Mouse (Mus musculus): ENCODE results near the gene Sfxn5. TPM values are rescaled to one million over a fixed set of nuclear protein-coding genes. Genes with fewer than 3 reads are reported as not detected.

Gene Sfxn5
- total and polyA plus RNA-seq, 2 experiments from 2014 or later: 108 to 151 TPM

GRCm38 (mm10) chr6:85193381-85194318, 139.6 kb downstream of the Sfxn5 start:
- no peak overlapping the region for H3K27ac ChIP-seq
- no peaks in the 10 kb centered on the region for H3K9me3 ChIP-seq (ENCODE audit: low read length)
- DNase-seq (ENCODE audit: low spot score) (peak; percentile 50), ATAC-seq (peak; percentile 45; the same call in 1 of the 2 replicates)
- no peak for TF ChIP-seq CTCF (IDR thresholded peaks at IDR 0.05; ENCODE audit: low read depth)
- peaks cover 53% of the 10 kb centered on the region for H3K27me3 ChIP-seq (ENCODE audit: insufficient read depth, low read length)
- H3K36me3 ChIP-seq (ENCODE audit: insufficient read depth, low read length): no peaks in the 10 kb centered on the region
- no peaks in the 10 kb centered on the region for H3K4me1 ChIP-seq (ENCODE audit: insufficient read depth, low read length)
- no peak overlapping the region for H3K9ac ChIP-seq (replicated peaks; ENCODE audit: low read length)
- 5% methylated on average over 28 of the region's 29 CpGs for WGBS
- H3K4me2 ChIP-seq (ENCODE audit: low read depth, low read length): no peak overlapping the region
- H3K4me3 ChIP-seq (ENCODE audit: low read length): 0 out of 2 replicates have a peak overlapping the region, but pooled peaks have one; percentile 7

GRCm38 (mm10) chr6:85191751-85192440, 141.3 kb downstream of the Sfxn5 start:
- Histone ChIP-seq H3K36me3 (ENCODE audit: insufficient read depth, low read length) (no peaks in the 10 kb centered on the region), H3K27me3 (ENCODE audit: insufficient read depth, low read length) (peaks cover 62% of the 10 kb centered on the region), H3K4me2 (ENCODE audit: low read depth, low read length) (no peak overlapping the region), H3K9me3 (ENCODE audit: low read length) (no peaks in the 10 kb centered on the region), H3K27ac (no peak overlapping the region), H3K4me3 (ENCODE audit: low read length) (no peak overlapping the region), H3K4me1 (ENCODE audit: insufficient read depth, low read length) (peaks cover 11% of the 10 kb centered on the region), H3K9ac (replicated peaks; ENCODE audit: low read length) (no peak overlapping the region)
- no peak for TF ChIP-seq CTCF (IDR thresholded peaks at IDR 0.05; ENCODE audit: low read depth)
- 24% methylated on average over 9 of the region's 9 CpGs for WGBS
- no peak for ATAC-seq
- no peak for DNase-seq (ENCODE audit: low spot score)

- peak overlapping the region; percentile 49 for H3K4me2 ChIP-seq (ENCODE audit: low read depth, low read length)
- H3K27me3 ChIP-seq (ENCODE audit: insufficient read depth, low read length): peaks cover 66% of the 10 kb centered on the region
- ATAC-seq (no peak), DNase-seq (ENCODE audit: low spot score) (no peak)
- H3K9me3 ChIP-seq (ENCODE audit: low read length): no peaks in the 10 kb centered on the region
- no peak for TF ChIP-seq CTCF (IDR thresholded peaks at IDR 0.05; ENCODE audit: low read depth)
- no peaks in the 10 kb centered on the region for H3K36me3 ChIP-seq (ENCODE audit: insufficient read depth, low read length)
- no peak overlapping the region for H3K9ac ChIP-seq (replicated peaks; ENCODE audit: low read length)
- H3K4me3 ChIP-seq (ENCODE audit: low read length): peak overlapping the region; percentile 26
- H3K27ac ChIP-seq: no peak overlapping the region
- 4% methylated on average over 13 of the region's 13 CpGs for WGBS
- H3K4me1 ChIP-seq (ENCODE audit: insufficient read depth, low read length): peaks cover 11% of the 10 kb centered on the region
These were observed 142.6 kb downstream of the Sfxn5 start for GRCm38 (mm10) chr6:85190671-85191070.

- Histone ChIP-seq H3K27ac (no peak overlapping the region), H3K9ac (replicated peaks; ENCODE audit: low read length) (no peak overlapping the region), H3K36me3 (ENCODE audit: insufficient read depth, low read length) (no peaks in the 10 kb centered on the region), H3K4me2 (ENCODE audit: low read depth, low read length) (peak overlapping the region; percentile 49), H3K27me3 (ENCODE audit: insufficient read depth, low read length) (peaks cover 66% of the 10 kb centered on the region), H3K4me1 (ENCODE audit: insufficient read depth, low read length) (peaks cover 11% of the 10 kb centered on the region), H3K4me3 (ENCODE audit: low read length) (peak overlapping the region; percentile 26), H3K9me3 (ENCODE audit: low read length) (no peaks in the 10 kb centered on the region)
- ATAC-seq (no peak), DNase-seq (ENCODE audit: low spot score) (peak; percentile 49)
- under 1% methylated on average over 52 of the region's 52 CpGs for WGBS
- TF ChIP-seq CTCF (IDR thresholded peaks at IDR 0.05; ENCODE audit: low read depth): no peak
These were observed 143.2 kb downstream of the Sfxn5 start for GRCm38 (mm10) chr6:85189911-85190591.

GRCm38 (mm10) chr6:85189361-85189760, 143.9 kb downstream of the Sfxn5 start:
- Histone ChIP-seq H3K4me1 (ENCODE audit: insufficient read depth, low read length) (peaks cover 11% of the 10 kb centered on the region), H3K9ac (replicated peaks; ENCODE audit: low read length) (no peak overlapping the region)

More at GRCm38 (mm10) chr6:85189361-85189760, 143.9 kb downstream of the Sfxn5 start:
- Histone ChIP-seq H3K4me3 (ENCODE audit: low read length) (no peak overlapping the region), H3K36me3 (ENCODE audit: insufficient read depth, low read length) (no peaks in the 10 kb centered on the region), H3K27ac (no peak overlapping the region), H3K4me2 (ENCODE audit: low read depth, low read length) (no peak overlapping the region), H3K27me3 (ENCODE audit: insufficient read depth, low read length) (peaks cover 62% of the 10 kb centered on the region), H3K9me3 (ENCODE audit: low read length) (no peaks in the 10 kb centered on the region)
- no peak for ATAC-seq
- no peak for DNase-seq (ENCODE audit: low spot score)
- no peak for TF ChIP-seq CTCF (IDR thresholded peaks at IDR 0.05; ENCODE audit: low read depth)
- WGBS: 10% methylated on average over 14 of the region's 14 CpGs

All from hindbrain, postnatal 0 days (tissue).